Mouse (Mus musculus) cerebellum, adult 2 months (tissue): ENCODE data around the gene Zmynd15.

Experiments used
- CTCF ChIP-seq: fragments of 200-500 bp; IDR thresholded peaks from 2 replicates; pipeline ENCODE4 v1.5.1; 2011; ENCODE audit warnings: low read depth, mild to moderate bottlenecking, control low read depth, low read length, moderate library complexity, borderline replicate concordance; ENCODE audit not compliant: insufficient read depth
- POLR2A ChIP-seq: fragments of 200-500 bp; IDR thresholded peaks from 2 replicates; pipeline ENCODE4 v1.6.1; 2011; ENCODE audit warnings: low read length, control low read depth, borderline replicate concordance; ENCODE audit not compliant: insufficient read depth

- TF ChIP-seq CTCF (no peak), POLR2A (no peak)
These were observed 15.3 kb upstream of the Zmynd15 start for GRCm38 (mm10) chr11:70443964-70444363.
